Comparison of ENCODE assay signal across 8 mouse cellular contexts in genomic region chr11:44665741-44666531, GRCm38 (mm10). TPM values are rescaled to one million over a fixed set of nuclear protein-coding genes. Genes with fewer than 3 reads are reported as not detected.
DNase-seq lines count a peak whose midpoint lies in the region; ATAC-seq lines count a peak whose summit lies in the region.

No protein-coding gene starts in this region.

- no peaks in the 10 kb centered on the region for H3K27me3 ChIP-seq in heart, embryonic 10.5 days (ENCODE audit: insufficient read depth, poor library complexity, severe bottlenecking)
- H3K27me3 ChIP-seq in limb, embryonic 15.5 days: no peaks in the 10 kb centered on the region

- no peak for ATAC-seq in limb, embryonic 15.5 days (ENCODE audit: insufficient number of reproducible peaks, low FRiP score, low TSS enrichment, low read depth)

- H3K9me3 ChIP-seq in heart, embryonic 10.5 days: no peaks in the 10 kb centered on the region
- H3K9me3 ChIP-seq in limb, embryonic 15.5 days: no peaks in the 10 kb centered on the region

- no peak for DNase-seq in heart, embryonic 10.5 days (ENCODE audit: low spot score)
- DNase-seq in heart, adult 18-20 months: no peak
- DNase-seq in 3T3-L1 (ENCODE audit: low read depth, low spot score): peak; percentile 3
- peak; percentile 42 for DNase-seq in fibroblast of lung, adult 2 months (ENCODE audit: low read depth)
- DNase-seq in frontal cortex, postnatal 14 days (ENCODE audit: low spot score in 2 of 2): no peak
- DNase-seq in spleen, adult 18-20 months: no peak
- no peak for DNase-seq in urinary bladder, postnatal 14 days (ENCODE audit: low spot score)

- H3K27ac ChIP-seq in heart, embryonic 10.5 days: peak overlapping the region; percentile 87; the same call in 1 of the 2 replicates
- peak overlapping the region; percentile 74; the same call in 1 of the 2 replicates for H3K27ac ChIP-seq in limb, embryonic 15.5 days

- no peaks in the 10 kb centered on the region for H3K36me3 ChIP-seq in heart, embryonic 10.5 days
- H3K36me3 ChIP-seq in limb, embryonic 15.5 days: no peaks in the 10 kb centered on the region

- 41% methylated on average over 7 of the region's 7 CpGs for WGBS in heart, embryonic 10.5 days
- 37% methylated on average over 7 of the region's 7 CpGs for WGBS in limb, embryonic 15.5 days

- peaks cover 17% of the 10 kb centered on the region for H3K4me1 ChIP-seq in heart, embryonic 10.5 days
- peaks cover 35% of the 10 kb centered on the region for H3K4me1 ChIP-seq in limb, embryonic 15.5 days

- peak overlapping the region; percentile 55 for H3K4me3 ChIP-seq in heart, embryonic 10.5 days
- H3K4me3 ChIP-seq in limb, embryonic 15.5 days: no peak overlapping the region

- peak overlapping the region; percentile 48 for H3K4me2 ChIP-seq in limb, embryonic 15.5 days

- no peak overlapping the region for H3K9ac ChIP-seq in limb, embryonic 15.5 days

RNA-seq across cellular contexts. Expression of gene Ebf1, which starts 48.8 kb away (rescaled TPM):
- polyA plus RNA-seq in heart, embryonic 10.5 days (2016; fragmentation: Nextera tagmentation; extraction: Ambion mirVana): 7.6 and 17.9 TPM in 2 replicates
- total RNA-seq in heart, adult 18-20 months (2021): 10 to 100 TPM in 1 of 2 experiments, 1 to 10 TPM in 1; 9.9 to 12.9 TPM
- 54.1 and 65.0 TPM in 2 replicates for polyA plus RNA-seq in limb, embryonic 15.5 days (2015; fragmentation: Nextera tagmentation; extraction: Ambion mirVana)

Comparison
In these comparisons a context has a peak if more than half of its experiments do, and no peak if none do; other contexts are left out.
1. DNase-seq: peak in 3T3-L1 (single experiment) and fibroblast of lung, adult 2 months (single experiment); none in heart, embryonic 10.5 days (single experiment), heart, adult 18-20 months (0 of 2), frontal cortex, postnatal 14 days (0 of 2), spleen, adult 18-20 months (0 of 2) and urinary bladder, postnatal 14 days (single experiment).